Mouse (Mus musculus) liver, postnatal 0 days (tissue): Measurements from ENCODE around the gene Mthfd1l. TPM values are rescaled to one million over a fixed set of nuclear protein-coding genes. Genes with fewer than 3 reads are reported as not detected.

ENCODE experiments used
- ATAC-seq: fragments of 200-750 bp; cut with Nextera tagmentation; 2 replicates; pipeline ENCODE4 v1.8.0; 2017; ENCODE audit warnings: mild to moderate bottlenecking, moderate library complexity
- DNase-seq: peaks from one replicate; pipeline ENCODE4 v3.0.0-alpha.2; 2016
- H3K27ac ChIP-seq: fragments of 300-500 bp; sonication (generic); 2 replicates; pipeline ENCODE4 v1.5.1; 2014; ENCODE audit warnings: antibody characterized with exemption, moderate library complexity, mild to moderate bottlenecking, low read depth
- H3K27me3 ChIP-seq: fragments of 300-500 bp; sonication (generic); 2 replicates; pipeline ENCODE4 v1.6.1; 2014; ENCODE audit warnings: low read length, control low read depth, mixed read lengths; ENCODE audit not compliant: insufficient read depth
- H3K36me3 ChIP-seq: fragments of 300-500 bp; sonication (generic); replicated peaks from 2 replicates; pipeline ENCODE4 v1.6.1; 2014; ENCODE audit warnings: mild to moderate bottlenecking, control low read depth, low read length, moderate library complexity, mixed read lengths; ENCODE audit not compliant: insufficient read depth
- H3K4me1 ChIP-seq: fragments of 300-500 bp; sonication (generic); 2 replicates; pipeline ENCODE4 v1.6.1; 2014; ENCODE audit warnings: antibody characterized with exemption, mild to moderate bottlenecking, control low read depth; ENCODE audit not compliant: insufficient read depth
- H3K4me2 ChIP-seq: fragments of 300-500 bp; sonication (generic); 2 replicates; pipeline ENCODE4 v1.6.1; 2014; ENCODE audit warnings: low read depth, mild to moderate bottlenecking, low read length, moderate library complexity, mixed read lengths
- H3K4me3 ChIP-seq: fragments of 300-500 bp; sonication (generic); 2 replicates; pipeline ENCODE4 v1.5.1; 2014; ENCODE audit warnings: low read depth, low read length
- H3K9ac ChIP-seq: fragments of 300-500 bp; sonication (generic); replicated peaks from 2 replicates; pipeline ENCODE4 v1.6.1; 2014; ENCODE audit warnings: mild to moderate bottlenecking, moderate library complexity
- H3K9me3 ChIP-seq: fragments of 300-500 bp; sonication (generic); 2 replicates; pipeline ENCODE4 v1.6.1; 2016; ENCODE audit warnings: mild to moderate bottlenecking, control low read depth, low read length, mixed read lengths
- CTCF ChIP-seq: sonication (generic); IDR thresholded peaks from 2 replicates; pipeline ENCODE4 v1.5.1; 2016; ENCODE audit warnings: antibody characterized with exemption, low read depth
- EP300 ChIP-seq: IDR thresholded peaks from 2 replicates; pipeline ENCODE4 v1.6.1; 2016; ENCODE audit warnings: antibody characterized with exemption, low read depth, mild to moderate bottlenecking
- WGBS: fragments of 180-500 bp; shearing (Covaris S2); extraction: QIAGEN DNeasy Blood & Tissue Kit; methylation state at CpG from one replicate; pipeline ENCODE4 v1.1.7; 2014; ENCODE audit not compliant: insufficient replicate concordance; 5-methylcytosine and 5-hydroxymethylcytosine counted together
- polyA plus RNA-seq: library from polyadenylated mRNA; unstranded; fragments of >200 nt; fragmentation: Nextera tagmentation; extraction: Ambion mirVana; gene quantifications from 2 replicates; pipeline ENCODE4 v1.2.1, GENCODE M21; 2015

Mthfd1l gene
- polyA plus RNA-seq, 1 experiment from 2014 or later: 8.4 TPM

- DNase-seq: no peak
- Histone ChIP-seq H3K27ac (no peak overlapping the region), H3K9me3 (no peaks in the 10 kb centered on the region), H3K4me2 (no peak overlapping the region), H3K36me3 (no peaks in the 10 kb centered on the region), H3K27me3 (no peaks in the 10 kb centered on the region), H3K4me1 (0 out of 2 replicates have a peak, but pooled peaks cover 2% of the 10 kb centered on the region), H3K4me3 (no peak overlapping the region), H3K9ac (no peak overlapping the region)
- no peak for TF ChIP-seq CTCF
- no peak for TF ChIP-seq EP300
- WGBS: 85% methylated on average over 1 of the region's 1 CpGs
- no peak for ATAC-seq
Measured at GRCm38 (mm10) chr10:4143381-4143780, 170.5 kb downstream of the Mthfd1l start.

- WGBS: 81% methylated on average over 15 of the region's 16 CpGs
- H3K36me3 ChIP-seq: no peaks in the 10 kb centered on the region; the same call in 1 of the 2 replicates
Measured at GRCm38 (mm10) chr10:4145080-4145807, 172.3 kb downstream of the Mthfd1l start.

GRCm38 (mm10) chr10:4146947-4147346 is 174.0 kb downstream of the Mthfd1l start:
- H3K4me2 ChIP-seq: no peak overlapping the region
- DNase-seq: no peak
- 72% methylated on average over 4 of the region's 4 CpGs for WGBS

More at GRCm38 (mm10) chr10:4145080-4145807, 172.3 kb downstream of the Mthfd1l start:
- H3K27me3 ChIP-seq: no peaks in the 10 kb centered on the region
- TF ChIP-seq CTCF (no peak), EP300 (no peak)
- no peaks in the 10 kb centered on the region for H3K4me1 ChIP-seq
- H3K27ac ChIP-seq: no peak overlapping the region
- no peak for ATAC-seq
- DNase-seq: no peak
- H3K4me2 ChIP-seq: no peak overlapping the region
- no peak overlapping the region for H3K4me3 ChIP-seq
- no peaks in the 10 kb centered on the region for H3K9me3 ChIP-seq
- no peak overlapping the region for H3K9ac ChIP-seq

DNA sequence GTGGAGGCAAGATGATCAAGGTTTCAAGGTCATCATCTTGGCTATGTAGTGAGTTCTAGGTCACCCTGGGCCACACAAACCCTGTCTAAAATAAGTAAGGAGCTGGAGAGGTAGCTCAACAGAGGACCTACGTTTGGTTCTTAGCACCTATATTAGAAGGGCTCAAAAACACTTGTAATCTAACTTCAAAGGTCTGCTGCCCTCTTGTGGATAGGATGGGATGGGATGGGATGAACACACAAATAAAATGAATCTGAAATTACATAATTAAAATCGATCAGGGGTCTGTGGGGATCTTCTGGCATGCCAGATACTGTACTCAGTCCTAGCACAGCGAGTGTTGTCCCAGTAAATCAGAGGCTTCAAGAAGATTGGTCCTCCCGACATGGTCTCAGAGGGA is 178.2 kb downstream of the Mthfd1l start:
- Histone ChIP-seq H3K4me2 (no peak overlapping the region), H3K27me3 (no peaks in the 10 kb centered on the region), H3K4me3 (no peak overlapping the region), H3K9ac (no peak overlapping the region), H3K36me3 (peaks cover 8% of the 10 kb centered on the region; the same call in 1 of the 2 replicates), H3K9me3 (no peaks in the 10 kb centered on the region), H3K4me1 (no peaks in the 10 kb centered on the region), H3K27ac (no peak overlapping the region)
- TF ChIP-seq EP300: no peak
- TF ChIP-seq CTCF: peak; percentile 40
- WGBS: 76% methylated on average over 4 of the region's 4 CpGs
- DNase-seq: no peak
- ATAC-seq: no peak

More at GRCm38 (mm10) chr10:4146947-4147346, 174.0 kb downstream of the Mthfd1l start:
- H3K27ac ChIP-seq: no peak overlapping the region
- H3K36me3 ChIP-seq: peaks cover 8% of the 10 kb centered on the region; the same call in 1 of the 2 replicates
- TF ChIP-seq EP300 (no peak), CTCF (no peak)
- no peaks in the 10 kb centered on the region for H3K4me1 ChIP-seq
- ATAC-seq: peak; percentile 57; the same call in 1 of the 2 replicates
- no peaks in the 10 kb centered on the region for H3K27me3 ChIP-seq
- no peaks in the 10 kb centered on the region for H3K9me3 ChIP-seq
- no peak overlapping the region for H3K9ac ChIP-seq
- H3K4me3 ChIP-seq: no peak overlapping the region

GRCm38 (mm10) chr10:4151862-4152776 is 179.2 kb downstream of the Mthfd1l start:
- no peaks in the 10 kb centered on the region for H3K9me3 ChIP-seq
- ATAC-seq (no peak), DNase-seq (no peak)
- TF ChIP-seq EP300 (no peak), CTCF (no peak)
- H3K4me3 ChIP-seq: no peak overlapping the region
- H3K4me2 ChIP-seq: no peak overlapping the region
- H3K36me3 ChIP-seq: peaks cover 11% of the 10 kb centered on the region; the same call in 1 of the 2 replicates
- no peaks in the 10 kb centered on the region for H3K27me3 ChIP-seq
- WGBS: 80% methylated on average over 12 of the region's 12 CpGs
- H3K4me1 ChIP-seq: no peaks in the 10 kb centered on the region
- H3K9ac ChIP-seq: no peak overlapping the region
- no peak overlapping the region for H3K27ac ChIP-seq

- Histone ChIP-seq H3K27me3 (no peaks in the 10 kb centered on the region), H3K36me3 (peaks cover 11% of the 10 kb centered on the region; the same call in 1 of the 2 replicates), H3K4me2 (no peak overlapping the region), H3K9ac (no peak overlapping the region), H3K9me3 (no peaks in the 10 kb centered on the region), H3K27ac (no peak overlapping the region), H3K4me1 (no peaks in the 10 kb centered on the region), H3K4me3 (no peak overlapping the region)
- ATAC-seq (no peak), DNase-seq (no peak)
- TF ChIP-seq CTCF (no peak), EP300 (no peak)
- 79% methylated on average over 4 of the region's 4 CpGs for WGBS
Measured at GRCm38 (mm10) chr10:4153031-4153430, 180.1 kb downstream of the Mthfd1l start.
